Mouse (Mus musculus) T-helper 2 cell (primary cell): ENCODE results near the gene Dcps.

Experiments
- in situ Hi-C: fragments of 300-600 bp; cut with MboI, MseI; formaldehyde crosslinking; loops from one replicate; pipeline ENCODE4 v1.15.1; 2025; ENCODE audit warnings: high pct_unique_total_duplicates

The Dcps gene

DNA sequence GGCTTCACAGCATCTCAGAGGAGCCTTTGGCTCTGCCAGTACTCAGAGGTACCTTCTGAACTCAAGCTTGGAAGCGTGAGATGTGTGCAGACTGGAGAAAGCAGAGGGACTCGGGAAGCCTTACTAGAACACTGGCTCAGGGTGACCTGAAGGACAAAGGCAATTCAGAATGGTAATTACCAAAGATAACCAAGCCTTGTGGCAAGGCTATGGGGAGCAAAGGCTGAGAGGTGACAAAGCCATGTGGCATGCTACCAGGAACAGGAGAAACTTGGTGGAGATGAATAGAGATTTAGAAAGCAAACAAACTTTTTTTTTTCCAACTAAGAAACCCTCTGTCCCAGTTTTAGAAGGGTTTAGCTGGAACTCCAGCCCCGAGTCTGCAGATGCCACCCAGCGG lies 65.3 kb downstream of the Dcps start:
- in situ Hi-C loops: no loop called here

DNA sequence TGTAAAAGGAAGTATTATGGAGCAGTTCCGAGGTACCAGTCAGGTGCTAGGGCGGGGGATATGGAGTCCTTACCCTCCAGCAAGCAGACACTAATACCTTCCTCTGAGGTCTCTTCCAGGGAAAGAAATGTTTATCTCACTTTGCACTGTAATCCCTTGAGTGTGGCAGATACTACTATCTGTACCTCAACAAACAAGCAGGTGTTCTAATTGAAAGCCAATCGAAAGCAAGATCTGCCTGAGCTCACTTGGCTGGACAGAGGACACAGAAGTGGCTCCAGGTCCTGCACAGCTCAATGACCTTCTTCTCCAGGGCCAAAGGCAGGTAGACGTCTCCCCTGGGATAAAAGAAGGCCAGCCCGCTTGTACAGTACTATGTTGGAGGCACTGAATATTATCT lies 65.8 kb downstream of the Dcps start:
- in situ Hi-C loops: no loop called here

DNA sequence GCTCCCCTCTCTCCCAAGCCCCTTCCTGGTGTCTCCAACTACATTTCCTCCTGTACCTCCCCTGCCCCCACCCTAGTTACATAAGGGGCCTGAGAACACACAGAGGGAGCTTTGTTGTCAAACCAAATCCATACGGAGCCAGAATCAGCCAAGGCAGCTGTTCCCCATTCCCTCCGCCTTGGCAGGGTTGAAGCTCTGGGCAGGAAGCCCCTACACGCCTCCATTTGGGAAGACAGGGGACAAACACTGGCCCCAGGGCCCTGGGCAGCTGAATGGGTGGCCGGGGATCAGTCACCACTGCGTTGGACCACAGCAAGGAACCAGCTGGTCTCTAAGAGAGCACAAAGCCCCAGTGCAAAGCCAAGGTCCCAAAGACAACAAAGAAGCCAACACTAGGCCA lies 66.9 kb downstream of the Dcps start:
- in situ Hi-C loops: no loop called here

DNA sequence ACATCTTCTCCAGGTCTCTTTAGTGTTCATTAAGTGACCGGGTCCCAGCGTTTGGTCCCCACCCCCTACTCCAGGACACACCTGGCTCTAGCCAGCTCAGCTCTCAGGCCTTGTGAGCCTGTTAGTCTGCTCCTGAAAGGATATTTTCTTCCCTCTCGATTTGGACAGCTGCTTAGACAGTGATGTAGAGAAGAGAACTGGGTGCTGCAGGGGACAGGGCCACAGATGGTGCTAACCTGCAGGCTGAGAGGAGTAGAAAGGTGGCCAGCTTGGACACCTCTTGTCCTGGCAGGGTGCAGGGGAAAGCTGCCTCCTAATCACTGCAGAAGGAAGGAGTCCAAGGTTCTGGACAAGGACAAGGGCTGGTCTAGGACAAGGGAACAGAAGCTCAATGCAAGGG lies 67.8 kb downstream of the Dcps start:
- in situ Hi-C loops: no loop called here

DNA sequence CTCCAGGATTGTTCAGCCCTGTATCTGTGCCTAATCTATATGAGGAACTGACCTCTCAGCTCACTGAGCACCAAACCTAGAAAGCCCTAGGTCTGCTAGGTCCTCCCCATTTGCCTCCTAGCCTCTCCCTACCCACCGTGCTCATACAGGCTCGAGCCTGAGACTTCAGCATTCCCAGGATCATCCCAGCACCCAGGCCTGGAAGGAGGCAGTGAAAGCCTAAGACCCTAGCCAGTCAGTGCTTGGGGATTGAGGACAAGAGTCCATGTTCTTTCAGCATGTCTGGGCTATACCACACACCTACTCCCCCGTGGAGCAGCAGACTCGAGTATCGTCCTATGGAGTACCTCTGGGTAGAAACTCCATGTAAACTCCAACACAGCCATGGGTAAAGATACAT lies 68.5 kb downstream of the Dcps start:
- in situ Hi-C loops: no loop called here

DNA sequence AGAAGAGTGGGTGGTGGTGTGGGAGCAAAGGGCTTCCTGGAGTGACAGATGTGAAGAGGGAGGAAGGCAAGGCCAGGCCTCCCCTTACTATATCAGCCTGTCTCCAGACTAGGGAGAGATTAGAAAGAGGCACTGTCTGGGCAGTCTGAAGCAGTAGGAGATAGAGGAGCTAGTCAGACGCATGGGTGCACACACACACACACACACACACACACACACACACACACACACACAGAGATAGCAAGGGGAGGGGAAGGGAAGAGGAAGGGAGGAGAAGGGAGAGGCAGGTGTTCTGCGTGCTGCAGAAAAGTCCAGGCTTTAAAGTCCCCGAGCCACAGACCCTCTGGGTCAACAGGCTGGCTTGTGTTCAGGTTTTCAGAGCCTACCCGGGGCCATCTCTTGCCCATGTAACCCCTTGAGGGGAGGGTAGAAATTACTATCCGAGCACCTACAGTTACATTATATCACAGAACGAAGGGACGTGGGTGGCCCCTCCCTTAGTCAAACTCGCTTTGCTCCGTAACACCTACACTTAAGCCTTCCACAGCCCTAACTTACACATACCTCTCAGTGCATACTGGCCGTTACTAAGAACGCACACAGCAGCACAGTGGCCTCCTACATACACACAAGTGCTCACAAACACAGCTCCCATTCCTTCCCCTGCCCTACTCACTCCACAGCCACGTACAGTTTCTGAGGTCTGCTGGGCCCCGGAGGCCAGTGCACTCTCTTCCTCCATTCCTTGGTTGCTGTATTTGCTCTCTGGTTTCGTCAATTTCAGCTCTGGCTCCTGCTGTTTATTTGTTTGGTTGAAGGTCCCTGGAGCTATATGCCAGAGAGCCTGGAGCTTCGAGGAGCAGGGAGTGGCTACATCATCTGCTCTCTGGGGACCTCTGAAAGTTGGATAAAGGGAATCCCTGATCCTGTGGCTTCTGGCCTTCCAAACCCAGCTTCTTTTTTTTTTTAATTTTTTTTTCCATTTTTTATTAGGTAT lies 69.7 kb downstream of the Dcps start:
- in situ Hi-C loops: no loop called here

DNA sequence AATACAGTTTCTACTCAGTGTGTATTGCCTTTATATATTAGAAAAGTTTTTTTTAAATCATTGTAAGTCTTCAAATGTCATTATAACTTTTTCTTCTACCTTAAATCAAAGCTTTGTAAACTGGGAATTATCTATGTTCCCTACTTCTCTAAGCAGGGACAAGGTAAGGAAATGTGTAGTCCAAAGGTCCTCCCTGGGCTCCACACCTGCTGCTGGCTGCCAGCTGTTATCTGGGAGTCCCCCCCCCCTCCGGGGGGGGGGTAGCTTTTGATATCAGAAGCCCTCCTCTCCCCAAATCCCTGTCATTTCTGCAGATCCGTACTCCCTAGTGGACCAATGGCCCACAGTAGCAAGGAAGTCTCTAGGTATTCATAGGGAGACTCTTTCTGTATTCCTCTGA lies 70.4 kb downstream of the Dcps start:
- in situ Hi-C loops: no loop called here

DNA sequence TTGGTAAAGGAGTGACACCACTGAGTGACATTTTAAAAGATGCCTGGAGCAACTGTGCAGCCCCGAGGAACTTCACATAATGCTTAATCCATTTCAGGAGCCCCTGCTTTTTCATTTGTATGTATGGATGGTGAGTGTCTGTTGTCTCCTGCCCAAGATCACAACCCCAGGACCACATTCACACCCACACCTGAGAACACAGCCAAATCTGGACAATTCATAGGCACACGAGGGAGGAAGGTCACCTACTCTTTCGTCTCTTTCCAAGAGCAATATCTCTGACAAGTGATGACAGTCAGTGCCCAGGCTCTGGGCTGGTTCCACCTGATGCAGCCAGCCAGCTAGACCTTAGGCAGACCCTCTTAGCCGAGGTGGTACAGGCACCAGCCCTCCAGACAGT lies 71.2 kb downstream of the Dcps start:
- in situ Hi-C loops: no loop called here

DNA sequence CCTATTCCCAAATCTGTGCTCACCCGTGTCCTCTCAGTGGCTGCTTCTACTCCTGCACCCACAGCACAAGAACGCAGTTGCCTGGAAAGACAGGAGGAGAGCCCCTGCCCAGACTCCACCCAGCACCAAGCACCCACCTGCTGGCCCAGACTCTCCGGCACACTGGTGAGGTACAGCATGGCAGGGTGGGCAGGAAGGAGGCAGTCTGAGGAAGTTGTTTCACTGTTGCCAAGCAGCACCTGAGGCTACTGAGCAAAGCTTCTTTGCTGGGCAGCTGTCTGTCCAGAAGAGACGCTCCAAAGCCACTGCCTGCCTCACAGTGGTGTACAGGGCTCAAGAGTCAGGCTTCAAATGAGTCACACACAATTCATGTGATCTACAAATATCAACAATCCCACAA lies 77.1 kb downstream of the Dcps start:
- in situ Hi-C loops: no loop called here

DNA sequence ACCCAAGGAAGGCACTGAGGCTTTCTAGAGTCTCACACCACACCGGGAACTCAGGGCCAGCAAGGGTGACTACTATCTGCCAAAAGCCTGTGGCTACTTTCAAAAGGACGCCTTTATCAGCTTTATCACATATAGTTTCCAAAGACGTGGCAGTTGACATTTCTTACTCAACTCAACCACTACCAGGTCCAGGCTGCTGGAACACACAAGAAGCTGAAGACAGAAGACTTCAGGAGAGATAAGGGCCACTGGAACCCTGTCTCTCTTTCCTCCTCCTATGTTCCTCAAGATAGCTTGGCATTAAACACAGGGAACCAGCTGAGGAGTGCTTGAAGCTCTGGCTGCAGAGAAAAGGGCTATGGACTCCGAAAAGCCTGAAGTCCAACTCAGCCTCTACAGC lies 78.0 kb downstream of the Dcps start:
- in situ Hi-C loops: no loop called here

DNA sequence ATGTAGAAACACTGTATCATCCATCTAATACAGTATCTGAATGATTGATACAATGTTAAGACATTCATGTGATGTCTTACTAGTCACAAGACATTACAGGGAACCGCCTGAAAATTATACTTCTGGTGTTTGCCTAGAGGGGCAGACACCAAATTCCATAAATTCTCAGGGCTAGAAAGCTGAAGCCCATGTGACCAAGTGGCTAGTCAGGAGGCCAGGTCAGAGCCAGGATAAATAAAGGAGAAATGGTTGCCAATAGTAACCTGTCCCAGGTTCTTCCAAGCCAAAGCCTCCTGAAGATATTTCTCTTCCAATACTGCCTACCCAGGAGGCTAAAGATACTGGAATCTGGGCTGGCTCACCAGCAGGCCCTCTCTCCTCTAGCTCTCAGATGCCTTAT lies 80.1 kb downstream of the Dcps start:
- in situ Hi-C loops: no loop called here

DNA sequence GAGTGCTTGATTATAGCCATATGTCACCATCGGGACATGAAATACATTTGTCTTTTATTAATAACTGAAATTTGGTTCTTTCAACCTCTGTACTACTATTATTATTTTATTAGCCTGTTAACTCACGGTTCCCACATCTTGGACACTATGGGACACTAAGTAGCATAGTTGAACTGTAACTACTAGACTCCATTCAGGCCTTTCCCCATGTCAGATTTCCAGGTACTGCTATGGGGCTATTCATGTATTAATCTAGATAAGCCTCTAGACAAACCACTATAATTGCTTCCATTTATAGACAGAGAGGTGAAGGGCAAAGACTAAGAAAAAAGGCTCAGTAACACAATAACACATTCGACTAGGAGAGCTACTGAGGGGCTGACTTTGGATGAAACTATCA lies 82.5 kb downstream of the Dcps start:
- in situ Hi-C loops: no loop called here

DNA sequence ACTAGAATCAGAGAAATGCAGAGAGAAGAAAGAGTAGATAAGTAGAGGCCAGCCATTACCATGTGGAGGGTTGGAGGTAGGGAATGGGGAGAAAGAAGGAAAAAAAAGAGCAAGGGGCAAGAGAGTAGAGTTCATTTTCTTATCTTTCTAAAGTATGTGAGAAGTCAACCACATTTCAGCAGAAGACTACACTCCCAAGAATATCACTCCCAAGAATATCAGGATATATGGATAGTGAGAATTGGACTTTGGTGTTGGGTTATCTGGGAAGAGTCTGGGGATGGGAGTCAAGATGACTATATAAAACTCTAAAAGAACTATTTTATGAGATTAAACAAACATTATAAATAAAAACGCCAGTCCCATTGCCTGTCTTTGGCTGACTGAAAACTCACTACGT lies 83.0 kb downstream of the Dcps start:
- in situ Hi-C loops: no loop called here
